Mouse (Mus musculus) stomach, postnatal 0 days (tissue): ENCODE measurements at regions not wholly inside any gene's neighbourhood (a gene's known extent, or its start where the extent isn't known, plus 50 kb on each side); places are given as distances from the start of the nearest gene placed in this dataset.

Experiments
- ATAC-seq: fragments of 200-750 bp; cut with Nextera tagmentation; 2 replicates; pipeline ENCODE4 v1.8.0; 2017; ENCODE audit not compliant: low FRiP score, low TSS enrichment
- DNase-seq: peaks from one replicate; pipeline ENCODE4 v3.0.0-alpha.2; 2016; ENCODE audit warnings: low spot score
- H3K27ac ChIP-seq: fragments of 300-500 bp; sonication (generic); replicated peaks from 2 replicates; pipeline ENCODE4 v1.5.1; 2014; ENCODE audit warnings: mild to moderate bottlenecking, control low read depth
- H3K27me3 ChIP-seq: fragments of 300-500 bp; sonication (generic); 2 replicates; pipeline ENCODE4 v1.6.1; 2014; ENCODE audit warnings: low read length; ENCODE audit not compliant: control insufficient read depth, insufficient read depth
- H3K36me3 ChIP-seq: fragments of 300-500 bp; sonication (generic); 2 replicates; pipeline ENCODE4 v1.6.1; 2014; ENCODE audit warnings: low read length, mixed read lengths; ENCODE audit not compliant: control insufficient read depth, insufficient read depth
- H3K4me1 ChIP-seq: fragments of 300-500 bp; sonication (generic); replicated peaks from 2 replicates; pipeline ENCODE4 v1.6.1; 2014; ENCODE audit warnings: antibody characterized with exemption; ENCODE audit not compliant: control insufficient read depth, insufficient read depth
- H3K4me2 ChIP-seq: fragments of 300-500 bp; sonication (generic); replicated peaks from 2 replicates; pipeline ENCODE4 v1.6.1; 2014; ENCODE audit warnings: low read depth, mild to moderate bottlenecking, control low read depth, moderate library complexity
- H3K4me3 ChIP-seq: fragments of 300-500 bp; sonication (generic); 2 replicates; pipeline ENCODE4 v1.5.1; 2014; ENCODE audit warnings: low read depth, low read length, control low read depth
- H3K9ac ChIP-seq: fragments of 300-500 bp; sonication (generic); 2 replicates; pipeline ENCODE4 v1.6.1; 2014; ENCODE audit warnings: mild to moderate bottlenecking, low read length, control low read depth, mixed read lengths
- H3K9me3 ChIP-seq: fragments of 300-500 bp; sonication (generic); 2 replicates; pipeline ENCODE4 v1.6.1; 2016; ENCODE audit warnings: low read length; ENCODE audit not compliant: control insufficient read depth
- CTCF ChIP-seq: IDR thresholded peaks from 2 replicates; pipeline ENCODE4 v1.5.1; 2016; ENCODE audit warnings: antibody characterized with exemption, low read depth, mild to moderate bottlenecking, moderate library complexity
- EP300 ChIP-seq: optimal IDR thresholded peaks from 2 replicates; pipeline ENCODE3; 2016; ENCODE audit warnings: antibody characterized with exemption
- WGBS: fragments of 180-500 bp; shearing (Covaris S2); extraction: QIAGEN DNeasy Blood & Tissue Kit; methylation state at CpG from one replicate; pipeline ENCODE4 v1.1.7; 2014; 5-methylcytosine and 5-hydroxymethylcytosine counted together

DNA sequence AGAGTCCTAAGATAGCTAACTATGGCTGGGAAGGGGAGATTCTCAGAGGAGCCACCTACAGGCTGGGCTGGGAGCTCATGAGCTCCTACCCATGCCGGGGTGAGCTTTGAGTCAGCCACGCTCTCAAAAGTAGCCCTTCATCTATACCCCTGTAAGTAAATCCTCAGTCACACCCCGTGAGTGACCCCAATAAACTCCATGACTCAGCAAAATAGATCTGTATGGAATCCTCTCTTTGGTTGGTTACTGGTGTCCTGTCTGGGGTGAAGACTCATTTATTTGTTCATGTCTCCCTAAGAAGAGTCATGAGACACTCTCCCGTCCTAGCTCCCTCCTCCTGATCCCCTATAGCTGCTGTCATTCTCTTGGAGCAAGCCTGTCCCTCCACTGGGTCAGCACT lies 99.5 kb downstream of the Plxna1 start:
- no peak overlapping the region for H3K27ac ChIP-seq
- H3K36me3 ChIP-seq: no peaks in the 10 kb centered on the region
- no peak overlapping the region for H3K4me2 ChIP-seq
- no peaks in the 10 kb centered on the region for H3K27me3 ChIP-seq
- no peak for ATAC-seq
- no peaks in the 10 kb centered on the region for H3K4me1 ChIP-seq
- no peak overlapping the region for H3K4me3 ChIP-seq
- no peak for TF ChIP-seq CTCF
- no peak for TF ChIP-seq EP300
- no peaks in the 10 kb centered on the region for H3K9me3 ChIP-seq
- WGBS: 68% methylated on average over 4 of the region's 4 CpGs
- no peak for DNase-seq
- H3K9ac ChIP-seq: no peak overlapping the region

- H3K4me1 ChIP-seq: no peaks in the 10 kb centered on the region
- H3K36me3 ChIP-seq: no peaks in the 10 kb centered on the region
- H3K9ac ChIP-seq: no peak overlapping the region
- no peaks in the 10 kb centered on the region for H3K9me3 ChIP-seq
- no peak for ATAC-seq
- TF ChIP-seq EP300 (no peak), CTCF (no peak)
- H3K27me3 ChIP-seq: no peaks in the 10 kb centered on the region
- H3K4me3 ChIP-seq: no peak overlapping the region
- H3K27ac ChIP-seq: no peak overlapping the region
- DNase-seq: no peak
- H3K4me2 ChIP-seq: no peak overlapping the region
- WGBS: 77% methylated on average over 3 of the region's 3 CpGs
Measured at GRCm38 (mm10) chr6:89265296-89265695, 97.1 kb downstream of the Plxna1 start.
